Mouse (Mus musculus) limb, embryonic 12.5 days (tissue): ENCODE measurements around the gene Clcn6. TPM values are rescaled to one million over a fixed set of nuclear protein-coding genes. Genes with fewer than 3 reads are reported as not detected.
"Not testable (repeated sequence)": the region's sequence is repeated elsewhere in the genome, so short reads cannot be mapped to it uniquely, and the experiment has no call there.

Experiments
- ATAC-seq: fragments of 200-750 bp; cut with Nextera tagmentation; 2 replicates; pipeline ENCODE4 v1.8.0; 2017; ENCODE audit warnings: low read depth, moderate TSS enrichment; ENCODE audit not compliant: insufficient number of reproducible peaks, insufficient read depth, low FRiP score, low TSS enrichment
- H3K27ac ChIP-seq: fragments of 300-500 bp; sonication (generic); 2 replicates; pipeline ENCODE4 v1.5.1; 2016; ENCODE audit warnings: mild to moderate bottlenecking, moderate library complexity
- H3K27me3 ChIP-seq: fragments of 300-500 bp; sonication (generic); 2 replicates; pipeline ENCODE4 v1.6.1; 2016; ENCODE audit warnings: mild to moderate bottlenecking, moderate library complexity
- H3K36me3 ChIP-seq: fragments of 300-500 bp; sonication (generic); 2 replicates; pipeline ENCODE4 v1.6.1; 2016; ENCODE audit warnings: mild to moderate bottlenecking, moderate library complexity
- H3K4me1 ChIP-seq: fragments of 300-500 bp; sonication (generic); replicated peaks from 2 replicates; pipeline ENCODE4 v1.6.1; 2016
- H3K4me2 ChIP-seq: fragments of 300-500 bp; sonication (generic); 2 replicates; pipeline ENCODE4 v1.6.1; 2016; ENCODE audit warnings: mild to moderate bottlenecking, moderate library complexity
- H3K4me3 ChIP-seq: fragments of 300-500 bp; sonication (generic); replicated peaks from 2 replicates; pipeline ENCODE4 v1.5.1; 2016; ENCODE audit warnings: mild to moderate bottlenecking
- H3K9ac ChIP-seq: fragments of 300-500 bp; sonication (generic); replicated peaks from 2 replicates; pipeline ENCODE4 v1.6.1; 2016; ENCODE audit warnings: mild to moderate bottlenecking, moderate library complexity
- H3K9me3 ChIP-seq: fragments of 300-500 bp; sonication (generic); 2 replicates; pipeline ENCODE4 v1.6.1; 2016; ENCODE audit warnings: mild to moderate bottlenecking, moderate library complexity
- WGBS: fragments of 180-500 bp; shearing (Covaris S2); methylation state at CpG from one replicate; pipeline ENCODE4 v1.1.7; 2016; 5-methylcytosine and 5-hydroxymethylcytosine counted together
- polyA plus RNA-seq: library from polyadenylated mRNA; unstranded; fragments of >200 nt; fragmentation: Nextera tagmentation; extraction: Ambion mirVana; gene quantifications from 2 replicates; pipeline ENCODE4 v1.2.1, GENCODE M21; 2016

Gene Clcn6
- polyA plus RNA-seq, 1 experiment from 2014 or later = 8.5 TPM

DNA sequence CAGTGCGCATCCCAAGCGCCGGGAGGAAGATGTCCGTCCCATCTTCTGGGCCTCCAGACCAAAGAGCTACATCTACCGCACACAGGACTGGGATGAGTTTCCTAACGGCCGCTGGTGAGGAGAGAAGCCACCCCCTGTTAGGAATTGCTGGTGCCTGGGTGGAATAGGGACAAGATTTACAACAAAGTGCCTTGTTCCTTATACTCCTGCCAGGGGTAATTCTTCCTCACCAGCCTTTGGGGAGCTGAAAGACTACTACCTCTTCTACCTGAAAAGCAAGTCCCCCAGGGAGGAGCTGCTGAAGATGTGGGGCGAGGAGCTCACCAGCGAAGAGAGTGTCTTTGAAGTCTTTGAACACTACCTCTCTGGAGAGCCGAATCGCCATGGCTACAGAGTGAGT is 13.3 kb upstream of the Clcn6 start:
- Histone ChIP-seq H3K9ac (no peak overlapping the region), H3K36me3 (peaks cover 99% of the 10 kb centered on the region), H3K4me3 (no peak overlapping the region), H3K27ac (no peak overlapping the region), H3K9me3 (no peaks in the 10 kb centered on the region), H3K4me2 (no peak overlapping the region), H3K27me3 (no peaks in the 10 kb centered on the region), H3K4me1 (no peaks in the 10 kb centered on the region)
- no peak for ATAC-seq
- 90% methylated on average over 11 of the region's 11 CpGs for WGBS

DNA sequence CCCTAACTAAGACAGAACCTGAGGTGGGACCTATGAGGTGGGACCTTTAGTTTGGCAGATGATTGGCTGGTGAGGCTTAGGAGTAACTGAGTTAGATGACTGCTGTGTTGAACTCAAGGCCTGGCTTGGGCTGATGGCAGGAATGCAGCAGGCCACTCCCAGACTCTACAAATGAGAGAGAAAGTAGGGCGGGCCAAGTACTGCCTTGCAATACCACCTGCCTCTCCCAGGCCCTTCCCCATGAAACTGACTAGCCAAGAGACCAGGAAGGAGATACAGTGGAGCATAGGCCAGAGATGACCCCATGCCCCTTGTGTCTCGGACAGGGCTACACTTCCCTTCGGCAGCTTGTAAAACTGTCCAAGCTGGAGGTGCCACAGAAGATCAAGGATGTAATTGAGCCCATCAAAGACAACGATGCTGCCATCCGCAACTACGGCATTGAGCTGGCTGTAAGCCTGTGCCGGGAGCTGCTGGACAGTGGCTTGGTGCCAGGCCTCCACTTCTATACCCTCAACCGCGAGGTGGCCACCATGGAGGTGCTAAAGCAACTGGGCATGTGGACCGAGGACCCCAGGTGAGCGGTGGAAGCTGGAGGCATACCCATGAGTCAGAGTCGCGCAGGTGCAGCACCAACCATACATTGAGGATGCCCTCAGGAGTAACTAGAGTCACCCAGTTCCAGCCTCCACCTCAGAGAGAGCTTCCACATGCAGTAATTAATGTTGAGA is 12.6 kb upstream of the Clcn6 start:
- 73% methylated on average over 13 of the region's 13 CpGs for WGBS
- Histone ChIP-seq H3K27me3 (no peaks in the 10 kb centered on the region), H3K4me1 (no peaks in the 10 kb centered on the region), H3K4me3 (no peak overlapping the region), H3K27ac (no peak overlapping the region), H3K9ac (no peak overlapping the region), H3K36me3 (peaks cover 97% of the 10 kb centered on the region), H3K4me2 (no peak overlapping the region), H3K9me3 (no peaks in the 10 kb centered on the region)
- no peak for ATAC-seq

DNA sequence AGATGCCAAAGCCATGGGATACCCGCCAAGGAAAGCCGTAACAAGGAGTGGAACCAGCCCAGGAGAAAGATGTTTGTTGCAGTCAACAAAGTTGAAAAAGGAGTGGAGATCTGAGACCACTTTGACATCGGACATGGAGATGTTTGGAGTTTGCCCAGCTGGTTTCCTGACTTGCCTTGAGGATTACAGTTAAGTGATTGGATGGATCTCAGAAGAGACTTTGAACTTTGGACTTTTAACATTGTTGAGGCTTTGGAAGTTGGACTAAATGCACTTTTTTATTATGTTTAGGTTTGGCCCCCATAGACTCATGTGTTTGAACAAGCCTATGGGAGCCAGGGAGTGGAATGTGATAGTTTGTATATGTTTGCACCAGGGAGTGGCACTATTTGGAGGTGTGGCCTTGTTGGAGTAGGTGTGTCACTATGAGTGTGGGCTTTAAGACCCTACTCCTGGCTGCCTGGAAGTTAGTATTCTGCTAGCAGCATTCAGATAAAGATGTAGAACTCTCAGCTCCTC is 11.8 kb upstream of the Clcn6 start:
- not testable (repeated sequence) for ATAC-seq, H3K27ac ChIP-seq, H3K27me3 ChIP-seq, H3K4me1 ChIP-seq, H3K4me2 ChIP-seq, H3K9me3 ChIP-seq, H3K9ac ChIP-seq, H3K4me3 ChIP-seq
- peaks cover 97% of the 10 kb centered on the region for H3K36me3 ChIP-seq
- 91% methylated on average over 3 of the region's 3 CpGs for whole genome bisulfite sequencing

DNA sequence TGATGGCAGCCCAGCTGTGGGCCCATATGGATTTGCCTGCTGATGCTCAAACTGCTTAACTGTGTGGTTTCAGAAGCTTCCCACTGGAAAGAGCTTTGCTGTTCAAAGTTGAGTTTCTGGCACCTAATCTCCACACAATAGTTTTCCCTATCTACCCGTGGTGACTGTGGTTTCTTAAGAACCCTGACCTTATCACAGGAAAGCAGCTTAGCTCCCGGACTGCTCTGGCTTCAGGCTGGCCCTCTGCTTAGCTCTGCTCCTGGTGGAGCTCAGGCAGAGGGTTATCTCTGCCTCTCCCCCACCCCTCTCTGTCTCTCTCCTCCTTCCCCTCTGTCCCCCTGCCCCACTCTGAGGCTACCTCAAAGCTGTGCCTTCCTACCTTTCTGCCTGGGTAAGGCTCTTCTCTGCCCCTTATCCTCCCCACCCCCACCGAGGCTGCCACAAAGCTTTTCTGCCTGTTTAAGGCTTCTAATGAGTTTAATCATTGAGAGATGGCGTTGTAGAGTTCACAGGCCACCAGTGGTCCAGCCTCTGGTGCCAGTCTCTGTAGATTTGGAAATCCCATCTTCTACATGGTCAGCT is 7.9 kb upstream of the Clcn6 start:
- no peak for ATAC-seq
- peaks cover 83% of the 10 kb centered on the region for H3K36me3 ChIP-seq
- H3K9me3 ChIP-seq = no peaks in the 10 kb centered on the region
- H3K27me3 ChIP-seq = no peaks in the 10 kb centered on the region
- no peak overlapping the region for H3K4me2 ChIP-seq
- peaks cover 10% of the 10 kb centered on the region for H3K4me1 ChIP-seq
- no peak overlapping the region for H3K27ac ChIP-seq
- 66% methylated on average over 4 of the region's 4 CpGs for WGBS
- H3K4me3 ChIP-seq = no peak overlapping the region
- no peak overlapping the region for H3K9ac ChIP-seq

DNA sequence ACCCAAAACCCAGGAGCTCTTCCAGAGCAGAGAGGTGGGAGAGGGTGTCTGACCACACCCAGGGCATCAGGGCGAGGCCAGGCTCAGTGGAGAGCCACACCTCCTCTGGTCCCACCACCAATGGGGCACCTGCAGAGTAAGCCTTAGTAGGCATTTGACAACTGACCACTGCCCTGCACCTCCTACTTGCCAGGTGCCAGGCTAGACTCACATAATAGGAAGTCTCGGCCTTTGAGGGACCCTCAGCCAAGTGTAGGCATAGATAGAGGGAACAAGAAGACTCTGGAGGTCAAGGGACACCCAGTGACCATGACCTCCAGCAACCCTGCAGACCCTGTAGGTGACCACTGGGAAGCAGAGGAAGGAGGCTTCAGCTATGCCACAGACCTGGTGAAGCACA is 5.5 kb upstream of the Clcn6 start:
- H3K9me3 ChIP-seq = no peaks in the 10 kb centered on the region
- no peak overlapping the region for H3K9ac ChIP-seq
- H3K4me1 ChIP-seq = peaks cover 31% of the 10 kb centered on the region
- H3K4me3 ChIP-seq = no peak overlapping the region
- H3K27me3 ChIP-seq = no peaks in the 10 kb centered on the region
- peaks cover 59% of the 10 kb centered on the region for H3K36me3 ChIP-seq
- no peak overlapping the region for H3K27ac ChIP-seq
- WGBS = 87% methylated on average over 2 of the region's 2 CpGs
- no peak for ATAC-seq
- no peak overlapping the region for H3K4me2 ChIP-seq

DNA sequence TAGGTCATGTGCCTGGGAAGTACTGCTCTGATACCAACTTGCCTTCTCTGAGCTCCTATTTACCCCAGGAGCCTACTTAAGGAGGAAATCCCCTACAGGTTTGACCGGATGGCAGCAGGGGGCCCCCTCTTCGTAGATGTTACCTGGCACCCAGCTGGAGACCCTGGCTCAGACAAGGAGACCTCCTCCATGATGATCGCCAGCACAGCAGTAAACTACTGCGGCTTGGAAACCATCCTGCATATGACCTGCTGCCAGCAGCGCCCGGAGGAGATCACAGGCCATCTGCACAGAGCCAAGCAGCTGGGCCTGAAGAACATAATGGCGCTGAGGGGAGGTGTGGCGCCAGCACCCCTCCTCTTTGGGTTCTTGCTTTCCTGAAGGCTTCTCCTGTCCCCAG is 4.7 kb upstream of the Clcn6 start:
- Histone ChIP-seq H3K36me3 (peaks cover 51% of the 10 kb centered on the region), H3K4me1 (peaks cover 31% of the 10 kb centered on the region)
- not testable (repeated sequence) for ATAC-seq, H3K27me3 ChIP-seq, H3K4me2 ChIP-seq, H3K9ac ChIP-seq, H3K4me3 ChIP-seq, H3K9me3 ChIP-seq, H3K27ac ChIP-seq
- WGBS = 88% methylated on average over 7 of the region's 8 CpGs

DNA sequence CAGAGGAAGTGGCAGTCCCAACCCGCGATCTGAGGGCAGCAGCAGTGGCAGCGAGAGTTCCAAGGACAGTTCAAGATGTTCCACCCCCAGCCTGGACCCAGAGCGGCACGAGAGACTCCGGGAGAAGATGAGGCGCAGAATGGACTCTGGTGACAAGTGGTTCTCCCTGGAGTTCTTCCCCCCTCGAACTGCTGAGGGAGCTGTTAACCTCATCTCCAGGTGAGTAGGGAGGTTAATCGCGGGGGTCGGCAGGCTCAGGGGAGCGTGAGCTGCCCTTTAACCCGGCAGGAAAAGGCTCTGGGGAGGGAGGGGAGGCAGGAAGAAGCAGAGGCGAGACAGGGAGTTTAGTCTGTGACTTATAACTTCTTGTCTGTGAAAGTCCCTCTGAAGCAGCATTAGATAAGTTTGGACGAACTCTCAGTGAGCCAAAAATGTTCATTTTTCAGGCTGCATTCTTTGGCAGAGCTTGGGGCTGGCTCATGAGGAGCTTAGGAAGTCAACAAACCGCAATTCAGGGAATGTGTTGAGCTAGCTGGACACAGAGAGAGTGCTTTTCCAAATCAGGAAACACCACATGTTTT is 3.1 kb upstream of the Clcn6 start:
- ATAC-seq = no peak
- H3K27me3 ChIP-seq = no peaks in the 10 kb centered on the region
- H3K9ac ChIP-seq = peak overlapping the region; percentile 65
- peak overlapping the region; percentile 84 for H3K4me2 ChIP-seq
- H3K4me1 ChIP-seq = peaks cover 42% of the 10 kb centered on the region
- WGBS = 4% methylated on average over 16 of the region's 16 CpGs
- peak overlapping the region; percentile 86 for H3K27ac ChIP-seq
- H3K36me3 ChIP-seq = peaks cover 35% of the 10 kb centered on the region
- no peaks in the 10 kb centered on the region for H3K9me3 ChIP-seq
- H3K4me3 ChIP-seq = peak overlapping the region; percentile 50

DNA sequence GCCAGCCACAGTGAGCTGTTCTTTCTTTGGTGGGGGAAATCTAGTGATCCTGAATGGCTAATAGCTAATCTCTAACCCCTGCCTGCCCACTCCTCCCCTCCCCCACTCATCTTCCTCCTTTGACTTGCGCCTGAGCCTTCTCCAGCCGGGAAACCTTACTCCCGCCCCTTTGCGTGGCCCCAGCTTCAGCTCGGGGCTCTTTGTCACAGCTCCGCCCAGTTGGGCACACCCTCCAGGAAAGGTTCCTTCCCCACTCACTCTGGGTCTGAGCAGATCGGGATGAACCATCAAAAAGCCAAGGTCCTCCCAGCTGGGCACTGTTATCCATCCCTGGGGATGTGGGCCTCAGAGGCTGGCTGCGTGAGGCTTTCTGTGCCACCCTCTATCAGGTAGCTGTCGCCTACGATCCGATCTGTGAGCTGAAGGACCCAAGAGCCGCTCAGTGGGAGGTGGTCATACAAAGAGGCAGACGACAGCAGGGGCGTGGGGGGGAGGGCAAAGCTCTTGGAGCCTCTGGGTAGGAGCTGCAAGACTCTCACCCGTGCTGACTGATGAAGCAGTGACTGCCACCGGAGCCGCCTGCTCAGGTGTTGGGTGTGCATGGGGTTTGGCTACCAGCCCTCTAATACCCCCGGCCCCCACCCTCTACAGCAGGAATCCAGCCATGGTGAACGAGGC is 2.5 kb upstream of the Clcn6 start:
- H3K4me1 ChIP-seq = peaks cover 42% of the 10 kb centered on the region
- peak; percentile 53 for ATAC-seq
- peaks cover 37% of the 10 kb centered on the region for H3K36me3 ChIP-seq
- peak overlapping the region; percentile 50 for H3K4me3 ChIP-seq
- peak overlapping the region; percentile 65 for H3K9ac ChIP-seq
- peak overlapping the region; percentile 86 for H3K27ac ChIP-seq
- H3K9me3 ChIP-seq = no peaks in the 10 kb centered on the region
- peak overlapping the region; percentile 84 for H3K4me2 ChIP-seq
- no peaks in the 10 kb centered on the region for H3K27me3 ChIP-seq
- 1% methylated on average over 19 of the region's 19 CpGs for WGBS

DNA sequence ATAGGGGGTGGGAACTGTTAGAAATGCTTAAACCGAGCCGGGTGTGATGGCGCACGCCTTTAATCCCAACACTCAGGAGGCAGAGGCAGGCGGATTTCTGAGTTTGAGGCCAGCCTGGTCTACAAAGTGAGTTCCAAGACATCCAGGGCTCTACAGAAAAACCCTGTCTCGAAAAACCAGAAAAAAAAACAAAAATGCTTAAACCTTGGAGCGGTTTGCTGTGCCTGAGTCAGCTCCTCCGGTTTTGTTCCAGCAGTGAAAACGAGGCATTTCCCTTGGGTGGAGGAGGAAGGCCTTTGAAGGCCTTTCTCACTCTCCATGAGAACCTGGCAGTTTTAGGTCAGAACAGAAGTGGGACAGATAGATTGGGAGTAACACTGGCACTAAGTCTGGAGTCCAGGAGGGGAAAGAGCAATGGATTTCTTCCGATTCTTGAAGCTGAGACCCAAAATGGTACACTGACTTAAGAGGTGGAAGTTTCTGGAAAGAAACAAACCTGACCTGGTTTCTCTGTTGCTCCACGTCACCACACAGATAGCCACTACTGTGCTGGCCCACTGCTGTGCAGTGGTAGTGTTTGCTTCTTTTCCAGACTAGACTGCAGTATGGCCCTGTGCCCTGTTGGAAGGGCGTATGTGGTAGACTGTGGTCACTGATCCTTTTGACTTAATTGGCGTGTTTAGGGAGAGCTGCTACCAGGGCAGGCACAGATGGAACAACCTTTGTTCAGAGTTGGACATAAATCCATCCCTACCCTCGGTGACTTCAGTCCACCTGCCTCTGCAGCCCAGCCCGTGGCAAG is 1.6 kb upstream of the Clcn6 start:
- peaks cover 42% of the 10 kb centered on the region for H3K4me1 ChIP-seq
- 65% methylated on average over 15 of the region's 15 CpGs for WGBS
- peak overlapping the region; percentile 65; the same call in 1 of the 2 replicates for H3K9ac ChIP-seq

DNA sequence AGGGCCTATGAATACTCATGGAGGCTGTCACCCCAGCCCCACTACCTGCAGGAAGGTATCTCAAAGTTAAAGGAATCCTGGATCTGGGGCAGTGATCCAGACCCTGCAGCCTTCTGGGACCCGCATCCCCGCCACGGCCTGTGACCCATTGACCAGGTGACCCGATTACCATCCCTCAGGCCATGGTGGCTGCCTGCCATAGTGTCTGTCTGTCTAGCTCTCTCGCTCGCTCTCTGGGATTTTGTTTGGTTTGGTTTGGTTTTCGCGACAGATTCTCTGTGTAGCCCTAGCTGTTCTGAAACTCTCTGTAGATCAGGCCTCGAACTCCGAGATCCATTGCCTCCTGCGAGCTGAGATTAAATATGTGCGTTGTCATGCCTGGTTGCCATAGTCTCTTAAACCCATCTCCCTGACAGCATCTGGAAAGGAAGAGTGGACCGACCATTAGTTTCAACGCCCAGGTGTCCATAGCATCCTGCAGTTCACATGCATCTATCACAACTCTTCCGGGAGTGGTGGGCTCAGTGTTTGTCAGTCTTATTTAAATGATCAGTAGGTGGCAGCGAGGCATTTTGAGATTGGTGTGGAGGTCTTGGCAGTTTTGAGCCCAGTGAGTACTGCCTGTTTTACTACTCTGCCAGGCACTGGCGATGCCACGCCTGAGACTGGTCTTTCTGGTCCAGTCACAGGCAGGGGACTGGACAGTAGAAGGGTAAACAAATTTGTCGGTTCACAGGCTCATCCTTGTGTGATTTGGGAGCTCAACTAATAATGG is 820 bp upstream of the Clcn6 start:
- peak overlapping the region; percentile 63 for H3K9ac ChIP-seq
- no peak for ATAC-seq
- peak overlapping the region; percentile 86 for H3K27ac ChIP-seq
- H3K9me3 ChIP-seq = no peaks in the 10 kb centered on the region
- H3K4me2 ChIP-seq = peak overlapping the region; percentile 84
- peaks cover 34% of the 10 kb centered on the region for H3K36me3 ChIP-seq
- 24% methylated on average over 19 of the region's 19 CpGs for WGBS
- peaks cover 42% of the 10 kb centered on the region for H3K4me1 ChIP-seq
- H3K4me3 ChIP-seq = peak overlapping the region; percentile 78
- no peaks in the 10 kb centered on the region for H3K27me3 ChIP-seq

More for the DNA sequence above, 1.6 kb upstream of the Clcn6 start:
- peaks cover 35% of the 10 kb centered on the region for H3K36me3 ChIP-seq
- H3K4me2 ChIP-seq = peak overlapping the region; percentile 84
- ATAC-seq = no peak
- peak overlapping the region; percentile 86 for H3K27ac ChIP-seq
- H3K4me3 ChIP-seq = peak overlapping the region; percentile 78
- H3K9me3 ChIP-seq = no peaks in the 10 kb centered on the region
- no peaks in the 10 kb centered on the region for H3K27me3 ChIP-seq
